Mouse (Mus musculus) v-Abl transformed pro-B cells (cell line): ENCODE measurements around the gene Tmem128.

Experiments
- in situ Hi-C, 2 experiments: fragments of 400-800 bp; cut with MboI; formaldehyde crosslinking; loops; one replicate each; pipeline ENCODE4 v1.15.1; 2025; ENCODE audit not compliant: unreplicated experiment in 2 of 2

Tmem128 gene

GRCm38 (mm10) chr5:38277098-38277866, 17.3 kb downstream of the Tmem128 start:
- in situ Hi-C loops = no loop called here

- in situ Hi-C loops = no loop called here
These were observed 18.1 kb downstream of the Tmem128 start for GRCm38 (mm10) chr5:38277936-38278600.

- in situ Hi-C loops = no loop called here
These were observed 20.1 kb downstream of the Tmem128 start for GRCm38 (mm10) chr5:38280075-38280474.

GRCm38 (mm10) chr5:38285724-38286123, 25.7 kb downstream of the Tmem128 start:
- in situ Hi-C loops = no loop called here

GRCm38 (mm10) chr5:38288476-38288875, 28.5 kb downstream of the Tmem128 start:
- in situ Hi-C loops = no loop called here

- in situ Hi-C loops = no loop called here
These were observed 41.9 kb downstream of the Tmem128 start for GRCm38 (mm10) chr5:38301761-38302411.

DNA sequence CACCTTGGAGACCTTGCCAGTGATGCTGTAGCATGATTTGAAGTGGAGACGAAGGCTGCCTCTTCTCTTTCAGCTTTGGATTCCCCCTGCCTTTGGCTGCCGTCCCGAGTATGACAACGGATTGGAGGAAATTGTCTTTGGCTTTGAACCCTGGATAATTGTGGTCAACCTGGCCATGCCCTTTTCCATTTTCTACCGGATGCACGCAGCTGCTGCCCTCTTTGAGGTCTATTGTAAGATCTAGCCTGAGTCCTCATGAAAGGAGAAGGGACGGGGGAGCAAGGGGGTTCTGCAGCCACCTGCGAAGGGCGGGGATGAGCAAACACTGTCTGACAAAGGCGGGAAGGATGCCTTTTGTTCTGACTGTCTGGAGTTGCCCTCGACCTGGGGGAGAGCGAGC, 42.7 kb downstream of the Tmem128 start:
- in situ Hi-C loops = no loop called here

DNA sequence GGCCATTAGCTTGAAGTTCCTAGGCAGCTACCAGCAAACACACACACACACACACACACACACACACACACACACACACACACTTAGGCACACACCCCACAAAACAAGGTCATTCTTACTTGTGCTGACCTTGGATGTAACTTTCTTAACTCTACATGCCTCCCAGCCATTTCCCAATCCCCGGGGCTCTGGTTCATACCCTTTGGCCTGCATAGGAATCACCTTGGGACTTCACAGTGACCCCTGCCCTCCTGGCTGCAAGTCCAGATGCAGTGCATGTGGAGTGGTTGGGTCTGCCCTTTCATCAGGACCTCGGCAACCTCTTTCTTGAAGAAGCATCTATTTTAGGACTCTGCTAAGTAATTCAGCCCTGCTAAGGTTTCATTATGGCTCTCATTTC, 45.3 kb downstream of the Tmem128 start:
- in situ Hi-C loops = loop anchor here (5.0 kb wide), 3 partner anchors 162 to 317 kb away; no protein-coding TSS in a partner anchor

- in situ Hi-C loops = loop anchor here (5.0 kb wide), 3 partner anchors 160 to 315 kb away; no protein-coding TSS in a partner anchor
These were observed 47.5 kb downstream of the Tmem128 start for GRCm38 (mm10) chr5:38307255-38308101.

GRCm38 (mm10) chr5:38308873-38309272, 48.9 kb downstream of the Tmem128 start:
- in situ Hi-C loops = loop anchor here (5.0 kb wide), 3 partner anchors 158 to 313 kb away; no protein-coding TSS in a partner anchor

- in situ Hi-C loops = loop anchor here (5.0 kb wide), 3 partner anchors 158 to 313 kb away; no protein-coding TSS in a partner anchor
These were observed 49.8 kb downstream of the Tmem128 start for GRCm38 (mm10) chr5:38309795-38310194.
